Mouse (Mus musculus) limb, embryonic 13.5 days (tissue): ENCODE data around the gene Phactr1. TPM values are rescaled to one million over a fixed set of nuclear protein-coding genes. Genes with fewer than 3 reads are reported as not detected.

Source experiments
- ATAC-seq: fragments of 200-750 bp; cut with Nextera tagmentation; 2 replicates; pipeline ENCODE4 v1.8.0; 2017; ENCODE audit warnings: low read depth, moderate number of reproducible peaks, moderate TSS enrichment; ENCODE audit not compliant: low FRiP score
- H3K27ac ChIP-seq: fragments of 300-500 bp; sonication (generic); 2 replicates; pipeline ENCODE4 v1.5.1; 2015; ENCODE audit warnings: inconsistent platforms, mild to moderate bottlenecking, moderate library complexity
- H3K27me3 ChIP-seq: fragments of 300-500 bp; sonication (generic); 2 replicates; pipeline ENCODE4 v1.6.1; 2015; ENCODE audit warnings: mild to moderate bottlenecking, inconsistent platforms
- H3K36me3 ChIP-seq: fragments of 300-500 bp; sonication (generic); 2 replicates; pipeline ENCODE4 v1.6.1; 2015; ENCODE audit warnings: inconsistent platforms, mild to moderate bottlenecking, moderate library complexity
- H3K4me1 ChIP-seq: fragments of 300-500 bp; sonication (generic); 2 replicates; pipeline ENCODE4 v1.6.1; 2015; ENCODE audit warnings: inconsistent platforms
- H3K4me2 ChIP-seq: fragments of 300-500 bp; sonication (generic); replicated peaks from 2 replicates; pipeline ENCODE4 v1.6.1; 2015; ENCODE audit warnings: inconsistent platforms, mild to moderate bottlenecking, moderate library complexity
- H3K4me3 ChIP-seq: fragments of 300-500 bp; sonication (generic); 2 replicates; pipeline ENCODE4 v1.5.1; 2015; ENCODE audit warnings: moderate library complexity, mild to moderate bottlenecking, inconsistent platforms
- H3K9ac ChIP-seq: fragments of 300-500 bp; sonication (generic); 2 replicates; pipeline ENCODE4 v1.6.1; 2015; ENCODE audit warnings: mild to moderate bottlenecking, inconsistent platforms
- H3K9me3 ChIP-seq: fragments of 300-500 bp; sonication (generic); 2 replicates; pipeline ENCODE4 v1.6.1; 2016; ENCODE audit warnings: inconsistent platforms
- WGBS: fragments of 180-500 bp; shearing (Covaris S2); methylation state at CpG from one replicate; pipeline ENCODE4 v1.1.7; 2015; 5-methylcytosine and 5-hydroxymethylcytosine counted together
- polyA plus RNA-seq: library from polyadenylated mRNA; unstranded; fragments of >200 nt; fragmentation: Nextera tagmentation; extraction: Ambion mirVana; gene quantifications from 2 replicates; pipeline ENCODE4 v1.2.1, GENCODE M21; 2015

Phactr1 gene
- polyA plus RNA-seq, 1 experiment from 2014 or later, result 8.8 TPM

GRCm38 (mm10) chr13:43149661-43150060 lies 469.2 kb downstream of the Phactr1 start:
- ATAC-seq, result no peak
- no peaks in the 10 kb centered on the region for H3K27me3 ChIP-seq
- H3K4me2 ChIP-seq, result no peak overlapping the region
- WGBS, result 66% methylated on average over 3 of the region's 3 CpGs
- no peaks in the 10 kb centered on the region for H3K9me3 ChIP-seq
- 0 out of 2 replicates have a peak, but pooled peaks cover 3% of the 10 kb centered on the region for H3K4me1 ChIP-seq
- 0 out of 2 replicates have a peak overlapping the region, but pooled peaks have one; percentile 13 for H3K9ac ChIP-seq
- no peak overlapping the region for H3K4me3 ChIP-seq
- peaks cover 42% of the 10 kb centered on the region for H3K36me3 ChIP-seq
- no peak overlapping the region for H3K27ac ChIP-seq

DNA sequence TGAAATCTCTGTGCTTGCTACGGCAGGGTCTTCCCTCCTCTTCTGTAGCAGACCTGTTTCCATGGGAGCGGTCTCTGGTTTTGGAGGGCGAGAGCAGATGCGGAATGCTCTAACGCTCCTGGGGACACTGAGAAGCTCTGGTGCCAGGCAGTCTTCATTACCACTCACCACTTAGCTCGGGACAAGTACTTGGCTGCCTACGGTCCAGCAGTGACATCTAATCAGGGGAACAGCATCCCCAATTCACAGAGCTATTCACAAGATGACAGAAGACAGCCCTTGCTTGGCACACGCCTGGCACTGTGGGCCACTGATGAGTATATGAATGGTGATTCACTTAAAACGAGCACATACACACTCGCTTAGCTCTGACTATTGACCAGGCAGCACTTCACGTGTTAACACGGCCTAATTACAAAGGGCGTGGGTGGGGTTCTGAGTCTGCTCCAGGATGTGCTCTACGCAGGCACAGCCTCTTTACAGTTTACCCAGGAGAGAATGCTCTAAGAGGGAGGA lies 471.6 kb downstream of the Phactr1 start:
- no peak overlapping the region for H3K4me2 ChIP-seq
- 88% methylated on average over 14 of the region's 14 CpGs for WGBS
- H3K27me3 ChIP-seq, result no peaks in the 10 kb centered on the region
- H3K27ac ChIP-seq, result no peak overlapping the region
- H3K4me3 ChIP-seq, result no peak overlapping the region
- H3K36me3 ChIP-seq, result peaks cover 59% of the 10 kb centered on the region
- 0 out of 2 replicates have a peak, but pooled peaks cover 3% of the 10 kb centered on the region for H3K4me1 ChIP-seq
- H3K9me3 ChIP-seq, result no peaks in the 10 kb centered on the region
- no peak overlapping the region for H3K9ac ChIP-seq
- no peak for ATAC-seq

GRCm38 (mm10) chr13:43157370-43157769 lies 476.9 kb downstream of the Phactr1 start:
- 56% methylated on average over 5 of the region's 5 CpGs for WGBS
- Histone ChIP-seq H3K36me3 (peaks cover 46% of the 10 kb centered on the region), H3K4me1 (peaks cover 20% of the 10 kb centered on the region), H3K27me3 (no peaks in the 10 kb centered on the region), H3K9me3 (no peaks in the 10 kb centered on the region), H3K4me3 (no peak overlapping the region), H3K27ac (no peak overlapping the region), H3K4me2 (no peak overlapping the region), H3K9ac (no peak overlapping the region)
- no peak for ATAC-seq

GRCm38 (mm10) chr13:43158281-43158680 lies 477.9 kb downstream of the Phactr1 start:
- Histone ChIP-seq H3K9ac (no peak overlapping the region), H3K36me3 (peaks cover 40% of the 10 kb centered on the region), H3K9me3 (no peaks in the 10 kb centered on the region), H3K4me3 (no peak overlapping the region), H3K27ac (no peak overlapping the region), H3K4me1 (peaks cover 20% of the 10 kb centered on the region), H3K4me2 (no peak overlapping the region), H3K27me3 (no peaks in the 10 kb centered on the region)
- 18% methylated on average over 5 of the region's 5 CpGs for WGBS
- ATAC-seq, result peak; percentile 48; the same call in 1 of the 2 replicates

- H3K4me2 ChIP-seq, result no peak overlapping the region
- peak overlapping the region; percentile 65 for H3K27ac ChIP-seq
- no peaks in the 10 kb centered on the region for H3K9me3 ChIP-seq
- H3K36me3 ChIP-seq, result peaks cover 41% of the 10 kb centered on the region
- WGBS, result 39% methylated on average over 3 of the region's 3 CpGs
- ATAC-seq, result peak; percentile 61
- H3K4me1 ChIP-seq, result peaks cover 20% of the 10 kb centered on the region
- H3K9ac ChIP-seq, result no peak overlapping the region
- no peak overlapping the region for H3K4me3 ChIP-seq
- no peaks in the 10 kb centered on the region for H3K27me3 ChIP-seq
Observed at GRCm38 (mm10) chr13:43159429-43159828, 479.0 kb downstream of the Phactr1 start.

DNA sequence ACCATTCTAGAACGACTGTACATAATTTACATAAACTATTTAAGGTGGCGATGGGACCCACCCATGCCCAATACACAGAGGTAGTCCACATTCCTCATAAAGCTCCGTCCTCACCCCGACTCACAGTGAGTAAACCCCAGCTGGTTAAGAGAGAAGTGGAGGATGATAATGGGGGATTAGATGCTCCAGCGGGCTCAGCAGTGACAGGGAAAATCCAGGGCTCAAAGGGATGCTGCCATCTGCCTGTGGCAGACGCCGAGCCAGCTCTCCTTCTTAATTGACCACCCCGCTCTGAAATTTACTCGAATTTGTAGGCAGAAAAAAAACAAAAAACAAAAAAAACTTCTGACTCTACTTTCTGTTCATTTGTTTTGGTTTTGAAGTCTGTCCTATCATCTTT lies 487.3 kb downstream of the Phactr1 start:
- peaks cover 6% of the 10 kb centered on the region for H3K4me1 ChIP-seq
- H3K27ac ChIP-seq, result no peak overlapping the region
- H3K9ac ChIP-seq, result no peak overlapping the region
- H3K4me2 ChIP-seq, result no peak overlapping the region
- 82% methylated on average over 9 of the region's 9 CpGs for WGBS
- H3K9me3 ChIP-seq, result no peaks in the 10 kb centered on the region
- ATAC-seq, result no peak
- H3K27me3 ChIP-seq, result no peaks in the 10 kb centered on the region
- no peak overlapping the region for H3K4me3 ChIP-seq
- H3K36me3 ChIP-seq, result peaks cover 55% of the 10 kb centered on the region

- H3K4me3 ChIP-seq, result peak within 1 kb of the TSS; percentile 73
- H3K36me3 ChIP-seq, result peaks cover 25% of the 10 kb centered on the region
- WGBS, result under 1% methylated on average over 48 of the region's 48 CpGs
- peak within 1 kb of the TSS; percentile 71 for H3K4me2 ChIP-seq
- H3K4me1 ChIP-seq, result peaks cover 6% of the 10 kb centered on the region
- peak within 1 kb of the TSS; percentile 76; the same call in 1 of the 2 replicates for H3K27ac ChIP-seq
- no peaks in the 10 kb centered on the region for H3K27me3 ChIP-seq
- H3K9me3 ChIP-seq, result no peaks in the 10 kb centered on the region
- peak within 1 kb of the TSS; percentile 84 for H3K9ac ChIP-seq
- peak; percentile 94 for ATAC-seq
Observed at GRCm38 (mm10) chr13:43171020-43171710, 490.7 kb downstream of the Phactr1 start, which contains the start of gene Tbc1d7. Gene Tbc1d7, minus strand, starts transcription at chr13:43171501.

DNA sequence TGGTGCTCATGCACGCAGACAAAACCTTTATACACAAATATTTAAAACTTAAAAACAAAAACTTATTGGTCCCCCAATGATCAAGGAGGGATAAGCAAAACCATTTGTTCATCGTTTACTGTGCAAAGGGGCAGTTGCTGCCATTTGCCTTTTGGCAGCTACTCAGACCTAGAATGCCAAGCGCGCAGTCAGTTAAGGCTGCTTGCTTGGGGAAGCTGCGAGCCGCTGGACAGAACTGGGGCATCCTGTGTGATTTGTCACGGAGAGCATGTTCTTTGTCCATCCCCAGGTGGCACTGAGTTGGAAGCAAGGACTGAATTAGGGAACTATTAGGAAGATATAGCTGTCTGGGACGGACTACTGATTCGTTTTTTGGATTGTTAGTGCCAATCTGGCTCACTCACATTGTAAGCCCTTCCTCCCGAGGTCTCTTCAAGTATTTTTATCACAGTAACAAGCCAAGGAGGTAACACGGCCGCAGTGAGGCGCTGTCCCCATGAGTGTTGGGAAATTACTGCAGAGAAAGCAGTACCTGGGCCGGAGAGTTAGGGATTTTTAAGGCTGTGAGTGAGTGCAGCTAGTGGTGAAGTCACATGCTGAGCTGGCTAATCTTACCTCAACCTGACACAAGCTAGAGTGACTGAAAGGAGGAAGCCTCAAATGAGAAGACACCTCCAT lies 491.8 kb downstream of the Phactr1 start:
- no peak for ATAC-seq
- 35% methylated on average over 14 of the region's 14 CpGs for WGBS
- Histone ChIP-seq H3K36me3 (peaks cover 16% of the 10 kb centered on the region; the same call in 1 of the 2 replicates), H3K27ac (no peak overlapping the region), H3K9me3 (no peaks in the 10 kb centered on the region), H3K9ac (peak overlapping the region; percentile 75), H3K4me2 (peak overlapping the region; percentile 71), H3K4me1 (peaks cover 6% of the 10 kb centered on the region), H3K27me3 (no peaks in the 10 kb centered on the region), H3K4me3 (peak overlapping the region; percentile 73)

- H3K4me2 ChIP-seq, result no peak overlapping the region
- H3K27ac ChIP-seq, result no peak overlapping the region
- ATAC-seq, result no peak; the same call in 1 of the 2 replicates
- no peaks in the 10 kb centered on the region for H3K9me3 ChIP-seq
- peaks cover 6% of the 10 kb centered on the region for H3K4me1 ChIP-seq
- H3K9ac ChIP-seq, result no peak overlapping the region
- H3K36me3 ChIP-seq, result peaks cover 7% of the 10 kb centered on the region; the same call in 1 of the 2 replicates
- H3K4me3 ChIP-seq, result no peak overlapping the region
- WGBS, result 18% methylated on average over 9 of the region's 9 CpGs
- H3K27me3 ChIP-seq, result no peaks in the 10 kb centered on the region
Observed at GRCm38 (mm10) chr13:43173262-43173661, 492.8 kb downstream of the Phactr1 start.

- no peaks in the 10 kb centered on the region for H3K36me3 ChIP-seq
- no peak overlapping the region for H3K27ac ChIP-seq
- peaks cover 6% of the 10 kb centered on the region for H3K4me1 ChIP-seq
- no peak for ATAC-seq
- no peak overlapping the region for H3K4me3 ChIP-seq
- H3K4me2 ChIP-seq, result no peak overlapping the region
- no peaks in the 10 kb centered on the region for H3K27me3 ChIP-seq
- no peak overlapping the region for H3K9ac ChIP-seq
- no peaks in the 10 kb centered on the region for H3K9me3 ChIP-seq
- 95% methylated on average over 3 of the region's 3 CpGs for WGBS
Observed at GRCm38 (mm10) chr13:43176676-43177075, 496.3 kb downstream of the Phactr1 start.

DNA sequence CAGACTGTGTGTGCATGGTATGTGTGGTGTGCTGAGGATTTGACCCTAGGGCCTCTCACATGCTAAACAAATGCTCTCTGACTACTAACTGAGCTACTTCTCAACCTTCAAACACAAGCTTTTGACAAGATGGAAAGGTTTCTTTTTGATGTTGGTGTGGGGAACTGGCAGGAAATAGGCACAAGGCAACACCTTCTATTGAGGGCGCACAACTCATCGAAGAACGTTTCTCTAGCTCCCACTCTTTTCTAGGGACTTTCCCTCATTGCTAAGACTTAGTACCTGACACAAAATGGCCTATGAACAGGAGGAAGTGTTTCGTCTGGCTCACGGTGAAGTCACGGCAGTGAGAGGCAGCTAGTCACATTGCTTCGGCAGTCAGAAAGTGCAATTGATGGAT lies 496.9 kb downstream of the Phactr1 start:
- H3K4me3 ChIP-seq, result no peak overlapping the region
- H3K4me1 ChIP-seq, result peaks cover 3% of the 10 kb centered on the region
- H3K9ac ChIP-seq, result no peak overlapping the region
- WGBS, result 83% methylated on average over 7 of the region's 7 CpGs
- no peak for ATAC-seq
- H3K9me3 ChIP-seq, result no peaks in the 10 kb centered on the region
- H3K4me2 ChIP-seq, result no peak overlapping the region
- peaks cover 3% of the 10 kb centered on the region; the same call in 1 of the 2 replicates for H3K27me3 ChIP-seq
- H3K27ac ChIP-seq, result no peak overlapping the region
- H3K36me3 ChIP-seq, result no peaks in the 10 kb centered on the region

DNA sequence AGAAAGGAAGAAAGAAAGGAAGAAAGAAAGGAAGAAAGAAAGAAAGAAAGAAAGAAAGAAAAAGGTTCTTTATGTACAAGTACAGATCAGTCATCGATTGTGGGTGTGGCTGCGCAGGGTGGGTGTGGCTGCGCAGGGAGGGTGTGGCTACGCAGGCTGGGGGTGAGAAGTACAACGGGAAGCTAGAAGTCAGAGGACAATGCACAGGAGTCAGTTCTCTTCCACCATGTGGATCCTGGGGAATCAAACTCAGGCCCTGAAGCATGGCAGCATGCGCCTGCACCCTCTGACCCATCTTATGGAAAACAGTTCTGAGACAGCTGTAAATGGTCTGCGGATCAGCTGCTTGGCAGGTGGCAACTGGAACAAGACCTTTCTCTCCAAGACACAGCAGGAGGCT lies 500.7 kb downstream of the Phactr1 start:
- Histone ChIP-seq H3K27me3 (peaks cover 3% of the 10 kb centered on the region; the same call in 1 of the 2 replicates), H3K36me3 (no peaks in the 10 kb centered on the region), H3K4me1 (peaks cover 12% of the 10 kb centered on the region), H3K9me3 (no peaks in the 10 kb centered on the region), H3K4me3 (no peak overlapping the region), H3K27ac (no peak overlapping the region), H3K4me2 (no peak overlapping the region), H3K9ac (no peak overlapping the region)
- WGBS, result 55% methylated on average over 7 of the region's 7 CpGs
- ATAC-seq, result no peak
